Mouse (Mus musculus) liver, adult 2 months (tissue): ENCODE results near the gene Optc. TPM values are rescaled to one million over a fixed set of nuclear protein-coding genes. Genes with fewer than 3 reads are reported as not detected.
A peak's percentile ranks its signal among the peaks of the same experiment; 100 is the strongest.

Source experiments
- DNase-seq: peaks from one replicate; pipeline ENCODE4 v3.0.0-alpha.2; 2011; ENCODE audit warnings: low read depth, low spot score; ENCODE audit errors: extremely low read depth
- H3K27ac ChIP-seq: fragments of 200-500 bp; replicated peaks from 2 replicates; pipeline ENCODE4 v1.5.1; 2012; ENCODE audit warnings: low read depth, mild to moderate bottlenecking, control low read depth, inconsistent platforms, low read length; ENCODE audit not compliant: insufficient read depth
- H3K27me3 ChIP-seq: fragments of 200-500 bp; 2 replicates; pipeline ENCODE4 v1.6.1; 2012; ENCODE audit warnings: mild to moderate bottlenecking, moderate library complexity, low read length, inconsistent platforms; ENCODE audit not compliant: control insufficient read depth, insufficient read depth
- H3K36me3 ChIP-seq: fragments of 200-500 bp; 2 replicates; pipeline ENCODE4 v1.6.1; 2012; ENCODE audit warnings: low read length, inconsistent platforms; ENCODE audit not compliant: control insufficient read depth, insufficient read depth
- H3K4me1 ChIP-seq: fragments of 200-500 bp; 2 replicates; pipeline ENCODE4 v1.6.1; 2011; ENCODE audit warnings: low read length; ENCODE audit not compliant: control insufficient read depth, insufficient read depth
- H3K4me3 ChIP-seq: fragments of 200-500 bp; 2 replicates; pipeline ENCODE4 v1.5.1; 2011; ENCODE audit warnings: low read depth, mild to moderate bottlenecking, control low read depth, low read length, moderate library complexity; ENCODE audit not compliant: insufficient read depth
- H3K79me2 ChIP-seq: fragments of 200-500 bp; 2 replicates; pipeline ENCODE4 v1.6.1; 2012; ENCODE audit warnings: inconsistent platforms, mild to moderate bottlenecking, low read length, moderate library complexity; ENCODE audit not compliant: control insufficient read depth, insufficient read depth
- H3K9ac ChIP-seq: fragments of 200-500 bp; 2 replicates; pipeline ENCODE4 v1.6.1; 2012; ENCODE audit warnings: low read depth, mild to moderate bottlenecking, control low read depth, inconsistent platforms, low read length
- CTCF ChIP-seq: fragments of 200-500 bp; IDR thresholded peaks from 2 replicates; pipeline ENCODE4 v1.5.1; 2011; ENCODE audit warnings: low read depth, low read length, control low read depth
- POLR2A ChIP-seq: fragments of 200-500 bp; IDR thresholded peaks from 2 replicates; pipeline ENCODE4 v1.6.1; 2011; ENCODE audit warnings: low read length, control low read depth; ENCODE audit not compliant: insufficient read depth; ENCODE audit errors: extremely low read depth
- WGBS: fragments of 180-500 bp; shearing (Covaris S2); methylation state at CpG from one replicate; pipeline ENCODE4 v1.1.7; 2018; 5-methylcytosine and 5-hydroxymethylcytosine counted together
- polyA plus RNA-seq: library from polyadenylated mRNA; depleted of rRNA; stranded (reverse); fragments of >200 nt; gene quantifications from 2 replicates; pipeline ENCODE4 v1.2.3, GENCODE M21; 2012
- total RNA-seq: library from RNA; depleted of rRNA; stranded (reverse); fragments of >200 nt; gene quantifications from 2 replicates; pipeline ENCODE4 v1.2.3, GENCODE M21; 2014

Optc gene
- total and polyA plus RNA-seq, 2 experiments = not detected

DNA sequence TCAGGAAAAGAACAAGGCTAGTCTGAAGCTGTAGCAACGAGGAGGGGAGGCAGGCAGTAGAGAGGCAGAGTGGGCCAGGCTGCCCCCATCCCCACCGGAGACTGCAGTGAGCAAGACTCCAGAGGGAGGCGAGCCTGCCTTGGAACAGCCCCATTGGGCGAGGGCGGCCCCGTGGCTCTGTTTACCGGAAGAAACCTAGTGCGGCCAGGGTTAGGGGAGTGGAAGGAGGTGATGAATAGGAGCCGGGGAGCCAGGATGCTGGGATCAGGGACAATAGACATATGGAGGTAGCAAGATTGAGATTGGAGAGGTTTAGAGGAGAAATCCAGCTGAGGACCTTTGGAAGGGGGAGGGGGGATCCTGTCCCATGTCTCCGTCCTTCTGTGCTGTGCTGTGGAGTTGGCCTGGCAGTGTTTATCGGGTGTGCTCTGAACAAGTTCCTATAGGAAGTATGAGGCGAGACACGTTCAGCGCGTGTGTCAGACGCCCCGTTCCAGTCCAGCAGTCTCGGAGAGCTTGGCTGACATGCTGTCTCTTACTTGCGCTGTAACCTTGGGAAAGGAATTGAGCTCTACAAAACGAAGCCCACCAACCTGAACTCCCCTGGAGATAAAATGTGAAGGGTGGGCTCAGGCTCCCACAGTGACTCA is 17.7 kb downstream of the Optc start:
- peaks cover 5% of the 10 kb centered on the region for H3K4me1 ChIP-seq
- H3K9ac ChIP-seq = peak overlapping the region; percentile 34; the same call in 1 of the 2 replicates
- no peaks in the 10 kb centered on the region for H3K36me3 ChIP-seq
- no peaks in the 10 kb centered on the region for H3K79me2 ChIP-seq
- H3K27ac ChIP-seq = no peak overlapping the region
- H3K27me3 ChIP-seq = no peaks in the 10 kb centered on the region
- TF ChIP-seq CTCF = no peak
- no peak for TF ChIP-seq POLR2A
- 45% methylated on average over 20 of the region's 20 CpGs for WGBS
- no peak overlapping the region for H3K4me3 ChIP-seq
- no peak for DNase-seq

DNA sequence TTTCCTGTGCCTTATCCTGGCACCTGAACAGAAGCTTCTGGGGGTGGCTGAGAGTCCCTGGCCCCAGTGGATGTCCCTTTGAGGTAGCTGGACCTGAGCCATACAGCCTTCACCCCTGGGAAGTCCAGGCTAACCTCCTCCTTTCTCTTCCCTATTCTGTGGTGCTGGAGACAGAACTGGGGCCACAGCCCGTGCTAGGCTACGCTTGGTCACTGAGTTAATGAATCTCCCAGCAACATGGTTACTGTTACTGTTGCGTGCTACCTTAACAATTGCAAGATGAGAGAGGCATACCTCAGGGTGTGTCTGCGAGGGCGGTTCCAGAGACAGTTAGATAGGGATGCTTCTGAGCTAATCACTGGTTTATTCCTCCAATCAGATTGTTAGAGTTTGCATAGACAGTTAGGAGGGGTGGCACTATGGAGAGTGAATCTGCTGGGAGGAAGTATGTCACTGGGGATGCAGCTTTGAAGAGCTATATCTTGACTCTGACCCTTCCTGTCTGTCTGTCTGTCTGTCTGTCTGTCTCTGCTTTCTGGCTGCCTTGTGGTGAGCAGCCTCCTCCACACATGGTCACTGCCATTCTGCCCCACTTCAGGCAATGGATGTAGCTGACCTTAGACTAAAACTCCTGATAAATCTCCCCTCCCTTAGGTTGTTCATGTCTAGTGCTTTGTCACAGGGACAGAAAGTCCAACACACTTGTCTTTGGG is 20.1 kb downstream of the Optc start:
- no peaks in the 10 kb centered on the region for H3K36me3 ChIP-seq
- no peaks in the 10 kb centered on the region for H3K79me2 ChIP-seq
- TF ChIP-seq CTCF = no peak
- no peak for TF ChIP-seq POLR2A
- no peak overlapping the region for H3K27ac ChIP-seq
- H3K4me3 ChIP-seq = no peak overlapping the region
- H3K4me1 ChIP-seq = peaks cover 10% of the 10 kb centered on the region
- no peak for DNase-seq
- H3K9ac ChIP-seq = no peak overlapping the region
- 93% methylated on average over 5 of the region's 5 CpGs for WGBS
- H3K27me3 ChIP-seq = no peaks in the 10 kb centered on the region

DNA sequence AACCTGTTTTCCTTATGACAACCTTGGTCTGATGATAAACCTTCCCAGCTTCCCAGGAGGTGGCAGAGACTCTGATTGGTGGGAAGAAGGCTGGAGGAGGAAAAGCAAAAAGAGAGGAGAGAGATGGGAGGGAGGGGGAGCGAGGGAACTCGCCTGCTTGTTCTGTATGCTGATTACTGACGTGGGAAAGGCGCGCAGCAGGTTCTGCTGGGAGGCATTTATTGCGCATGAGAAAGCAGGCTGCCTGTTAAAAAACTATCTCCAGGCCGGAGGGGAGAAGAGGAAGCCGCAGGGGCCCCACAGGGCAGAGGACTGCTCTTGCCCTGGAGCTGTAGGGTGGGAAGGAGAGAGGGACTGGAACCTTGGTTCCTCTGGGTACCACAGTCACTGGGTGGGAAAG is 20.8 kb downstream of the Optc start:
- no peak overlapping the region for H3K27ac ChIP-seq
- WGBS = 79% methylated on average over 8 of the region's 8 CpGs
- H3K4me1 ChIP-seq = peaks cover 15% of the 10 kb centered on the region
- TF ChIP-seq CTCF (no peak), POLR2A (no peak)
- no peaks in the 10 kb centered on the region for H3K27me3 ChIP-seq
- H3K79me2 ChIP-seq = no peaks in the 10 kb centered on the region
- no peaks in the 10 kb centered on the region for H3K36me3 ChIP-seq
- DNase-seq = no peak
- H3K9ac ChIP-seq = no peak overlapping the region
- H3K4me3 ChIP-seq = no peak overlapping the region

DNA sequence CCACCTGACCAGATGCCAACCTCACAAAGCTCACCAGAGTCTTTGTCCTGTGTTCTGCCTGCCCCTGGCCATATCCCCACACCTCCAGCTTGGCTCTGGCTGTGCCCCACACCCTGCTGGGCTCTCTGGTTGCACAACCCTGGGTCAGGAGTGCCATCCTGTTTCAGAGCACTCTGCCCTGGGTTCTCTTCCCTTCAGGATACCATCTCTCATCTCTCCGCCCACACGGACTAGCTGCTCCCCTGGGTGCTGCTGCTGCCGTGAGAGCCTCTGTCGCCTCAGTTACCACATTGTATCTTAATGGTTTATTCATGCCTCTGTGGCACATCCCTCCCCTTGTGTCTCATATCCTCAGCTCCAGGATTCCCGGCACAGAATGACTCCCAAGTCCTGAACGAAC is 21.4 kb downstream of the Optc start:
- Histone ChIP-seq H3K4me1 (peaks cover 18% of the 10 kb centered on the region), H3K79me2 (no peaks in the 10 kb centered on the region), H3K36me3 (no peaks in the 10 kb centered on the region), H3K27me3 (no peaks in the 10 kb centered on the region), H3K9ac (no peak overlapping the region), H3K4me3 (no peak overlapping the region), H3K27ac (no peak overlapping the region)
- 43% methylated on average over 6 of the region's 6 CpGs for WGBS
- no peak for TF ChIP-seq POLR2A
- TF ChIP-seq CTCF = no peak
- peak; percentile 78 for DNase-seq

DNA sequence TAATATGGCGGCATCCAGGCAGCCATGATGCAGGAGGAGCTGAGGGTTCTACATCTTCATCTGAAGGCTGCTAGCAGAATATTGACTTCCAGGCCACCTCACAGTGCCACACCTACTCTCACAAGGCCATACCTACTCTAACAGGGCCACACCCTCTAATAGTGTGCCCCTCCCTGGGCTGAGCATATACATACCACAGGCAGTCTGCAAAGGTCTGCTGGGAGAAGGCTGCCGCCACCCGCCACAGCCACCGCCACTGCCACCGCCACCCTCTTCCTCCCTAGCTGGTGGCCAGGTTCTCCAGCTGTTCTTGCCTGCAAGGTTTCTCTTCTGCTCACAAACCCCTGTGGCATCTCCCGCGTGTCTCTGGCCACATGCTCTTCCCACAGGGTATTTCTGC is 22.0 kb downstream of the Optc start:
- Histone ChIP-seq H3K27ac (no peak overlapping the region), H3K36me3 (no peaks in the 10 kb centered on the region), H3K4me1 (peaks cover 18% of the 10 kb centered on the region), H3K27me3 (no peaks in the 10 kb centered on the region), H3K79me2 (no peaks in the 10 kb centered on the region), H3K4me3 (no peak overlapping the region), H3K9ac (no peak overlapping the region)
- DNase-seq = no peak
- WGBS = 97% methylated on average over 7 of the region's 7 CpGs
- TF ChIP-seq CTCF = no peak
- no peak for TF ChIP-seq POLR2A

DNA sequence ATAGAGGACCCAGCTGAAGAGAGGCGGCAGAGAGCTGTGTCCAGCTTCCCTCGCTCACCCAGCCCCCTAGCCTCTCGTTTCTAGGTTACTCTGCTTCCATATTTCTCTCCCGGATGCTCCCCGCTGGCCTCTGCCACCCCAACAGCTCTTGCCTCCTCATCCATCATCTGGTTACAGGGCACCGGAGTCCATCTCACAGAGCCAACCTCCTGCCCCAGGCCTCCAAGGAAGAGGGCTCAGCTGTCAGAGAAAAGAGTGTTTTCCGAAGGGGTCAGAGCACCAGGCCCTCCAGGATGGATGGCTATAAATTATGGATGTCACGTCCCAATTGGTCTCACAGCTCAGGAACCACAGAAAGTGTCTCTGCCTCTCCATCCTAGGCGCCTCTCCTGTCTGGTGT is 23.1 kb downstream of the Optc start:
- no peak for TF ChIP-seq CTCF
- TF ChIP-seq POLR2A = no peak
- H3K9ac ChIP-seq = no peak overlapping the region
- no peak overlapping the region for H3K4me3 ChIP-seq
- no peaks in the 10 kb centered on the region for H3K79me2 ChIP-seq
- 96% methylated on average over 9 of the region's 9 CpGs for WGBS
- H3K27me3 ChIP-seq = no peaks in the 10 kb centered on the region
- DNase-seq = no peak
- no peak overlapping the region for H3K27ac ChIP-seq
- no peaks in the 10 kb centered on the region for H3K36me3 ChIP-seq
- peaks cover 18% of the 10 kb centered on the region for H3K4me1 ChIP-seq
